Mouse (Mus musculus) mouse trophoblast stem cell (cell line): ENCODE results near the gene Pmfbp1.

Source experiments
- in situ Hi-C, 2 experiments: fragments of 300-500 bp; cut with MseI, MboI; formaldehyde crosslinking; loops; 2 replicates in 1 of 2; 3 replicates in 1 of 2; pipeline ENCODE4 v1.15.1; 2025

The Pmfbp1 gene

GRCm38 (mm10) chr8:109499009-109499717 lies 5.3 kb downstream of the Pmfbp1 start:
- in situ Hi-C loops: no loop called here

- in situ Hi-C loops: no loop called here
Measured at GRCm38 (mm10) chr8:109503566-109503965, 9.7 kb downstream of the Pmfbp1 start.

- in situ Hi-C loops: no loop called here
Measured at GRCm38 (mm10) chr8:109505560-109505959, 11.7 kb downstream of the Pmfbp1 start.

GRCm38 (mm10) chr8:109524008-109524407 lies 30.2 kb downstream of the Pmfbp1 start:
- in situ Hi-C loops: no loop called here

- in situ Hi-C loops: no loop called here
Measured at GRCm38 (mm10) chr8:109535140-109535990, 41.5 kb downstream of the Pmfbp1 start.

- in situ Hi-C loops: no loop called here
Measured at GRCm38 (mm10) chr8:109536703-109537102, 42.9 kb downstream of the Pmfbp1 start.

GRCm38 (mm10) chr8:109542165-109542564 lies 48.3 kb downstream of the Pmfbp1 start:
- in situ Hi-C loops: no loop called here

GRCm38 (mm10) chr8:109542748-109543519 lies 49.1 kb downstream of the Pmfbp1 start:
- in situ Hi-C loops: no loop called here

- in situ Hi-C loops: no loop called here
Measured at GRCm38 (mm10) chr8:109544049-109544448, 50.2 kb downstream of the Pmfbp1 start.

GRCm38 (mm10) chr8:109551663-109552062 lies 57.8 kb downstream of the Pmfbp1 start:
- in situ Hi-C loops: no loop called here

- in situ Hi-C loops: no loop called here
Measured at GRCm38 (mm10) chr8:109563881-109564280, 70.1 kb downstream of the Pmfbp1 start.

- in situ Hi-C loops: no loop called here
Measured at GRCm38 (mm10) chr8:109564766-109565165, 70.9 kb downstream of the Pmfbp1 start.

- in situ Hi-C loops: no loop called here
Measured at GRCm38 (mm10) chr8:109565498-109566333, 71.9 kb downstream of the Pmfbp1 start, which contains the start of the genes Dhx38 and Txnl4b. Gene Dhx38 (minus strand): TSS chr8:109565861. Gene Txnl4b (plus strand): TSS chr8:109565892.

- in situ Hi-C loops: no loop called here
Measured at GRCm38 (mm10) chr8:109571139-109571538, 77.3 kb downstream of the Pmfbp1 start.

- in situ Hi-C loops: no loop called here
Measured at GRCm38 (mm10) chr8:109576311-109576710, 82.5 kb downstream of the Pmfbp1 start.

- in situ Hi-C loops: no loop called here
Measured at GRCm38 (mm10) chr8:109578900-109579301, 85.1 kb downstream of the Pmfbp1 start, which contains the start of gene Hp. Gene Hp (minus strand): TSS chr8:109579172.

GRCm38 (mm10) chr8:109584293-109584692 lies 90.5 kb downstream of the Pmfbp1 start:
- in situ Hi-C loops: no loop called here

GRCm38 (mm10) chr8:109584830-109585229 lies 91.0 kb downstream of the Pmfbp1 start:
- in situ Hi-C loops: no loop called here

GRCm38 (mm10) chr8:109585652-109586051 lies 91.8 kb downstream of the Pmfbp1 start:
- in situ Hi-C loops: no loop called here

- in situ Hi-C loops: no loop called here
Measured at GRCm38 (mm10) chr8:109586972-109587504, 93.2 kb downstream of the Pmfbp1 start.

GRCm38 (mm10) chr8:109590901-109591300 lies 97.1 kb downstream of the Pmfbp1 start:
- in situ Hi-C loops: no loop called here
